Mouse (Mus musculus): ENCODE results near the gene Slc17a2. TPM values are rescaled to one million over a fixed set of nuclear protein-coding genes. Genes with fewer than 3 reads are reported as not detected.

The Slc17a2 gene
- total and polyA plus RNA-seq, 2 experiments from 2014 or later: 0.10 TPM; not detected in 1

GRCm38 (mm10) chr13:23792520-23792919 lies 14.3 kb upstream of the Slc17a2 start:
- peak; percentile 86 for TF ChIP-seq CTCF (IDR thresholded peaks at IDR 0.05; ENCODE audit: low read depth)

DNA sequence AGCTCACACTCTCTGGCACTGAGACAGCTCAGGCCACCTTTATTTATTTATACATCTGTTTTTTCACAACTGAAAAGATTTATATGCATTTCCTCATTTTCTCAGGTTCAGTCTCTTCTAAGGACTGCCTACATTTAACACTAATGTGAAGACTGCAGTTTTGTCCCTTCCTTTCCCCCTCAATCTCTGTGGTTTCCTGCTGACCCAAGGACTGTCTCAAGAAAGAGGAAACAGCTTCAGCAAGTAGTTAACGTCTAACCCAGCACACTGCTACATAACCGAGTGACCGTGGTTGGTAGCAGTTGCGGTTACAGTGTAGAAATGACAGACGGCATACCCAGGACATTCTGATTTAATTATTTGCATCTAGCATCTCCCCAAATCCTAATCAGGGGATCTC lies 7.4 kb upstream of the Slc17a2 start:
- Histone ChIP-seq H3K27me3 (ENCODE audit: insufficient read depth, low read length) (no peaks in the 10 kb centered on the region), H3K9ac (replicated peaks; ENCODE audit: low read length) (no peak overlapping the region), H3K4me2 (ENCODE audit: low read depth, low read length) (no peak overlapping the region), H3K27ac (no peak overlapping the region), H3K9me3 (ENCODE audit: low read length) (no peaks in the 10 kb centered on the region), H3K4me1 (ENCODE audit: insufficient read depth, low read length) (no peaks in the 10 kb centered on the region), H3K36me3 (ENCODE audit: insufficient read depth, low read length) (no peaks in the 10 kb centered on the region), H3K4me3 (ENCODE audit: low read length) (no peak overlapping the region)
- no peak for TF ChIP-seq CTCF (IDR thresholded peaks at IDR 0.05; ENCODE audit: low read depth)
- no peak for ATAC-seq
- DNase-seq (ENCODE audit: low spot score): no peak
- 82% methylated on average over 5 of the region's 5 CpGs for WGBS

More at GRCm38 (mm10) chr13:23792520-23792919, 14.3 kb upstream of the Slc17a2 start:
- Histone ChIP-seq H3K4me2 (ENCODE audit: low read depth, low read length) (no peak overlapping the region), H3K9ac (replicated peaks; ENCODE audit: low read length) (no peak overlapping the region), H3K4me3 (ENCODE audit: low read length) (no peak overlapping the region), H3K27me3 (ENCODE audit: insufficient read depth, low read length) (no peaks in the 10 kb centered on the region), H3K4me1 (ENCODE audit: insufficient read depth, low read length) (no peaks in the 10 kb centered on the region), H3K9me3 (ENCODE audit: low read length) (no peaks in the 10 kb centered on the region), H3K27ac (no peak overlapping the region), H3K36me3 (ENCODE audit: insufficient read depth, low read length) (no peaks in the 10 kb centered on the region)
- DNase-seq (ENCODE audit: low spot score) (peak; percentile 91), ATAC-seq (peak; percentile 78; the same call in 1 of the 2 replicates)
- 46% methylated on average over 2 of the region's 2 CpGs for WGBS

DNA sequence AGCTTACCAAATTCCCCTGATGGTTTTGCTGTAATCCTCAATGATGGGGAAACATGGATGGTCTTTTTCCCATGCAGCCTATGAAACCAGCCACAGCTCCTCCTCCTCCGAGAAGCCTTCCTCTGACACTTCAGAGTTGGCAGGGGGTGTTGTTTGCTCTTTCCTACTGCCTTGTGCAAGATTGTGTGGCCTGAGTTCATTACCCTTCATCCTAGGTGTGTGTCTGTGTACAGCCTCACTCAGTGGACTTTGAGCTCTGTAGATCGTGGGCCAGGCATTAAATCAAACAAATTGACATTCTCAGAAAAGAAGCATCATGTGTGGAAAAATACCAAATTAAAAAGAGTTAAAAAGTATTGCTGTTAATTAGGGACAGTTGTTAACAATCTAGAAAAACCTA lies 2.3 kb upstream of the Slc17a2 start:
- ATAC-seq: no peak
- H3K4me1 ChIP-seq (ENCODE audit: insufficient read depth, low read length): no peaks in the 10 kb centered on the region
- no peak overlapping the region for H3K9ac ChIP-seq (replicated peaks; ENCODE audit: low read length)
- H3K27me3 ChIP-seq (ENCODE audit: insufficient read depth, low read length): no peaks in the 10 kb centered on the region
- WGBS: 82% methylated on average over 2 of the region's 2 CpGs
- no peak for DNase-seq (ENCODE audit: low spot score)
- H3K4me2 ChIP-seq (ENCODE audit: low read depth, low read length): no peak overlapping the region
- H3K36me3 ChIP-seq (ENCODE audit: insufficient read depth, low read length): no peaks in the 10 kb centered on the region
- TF ChIP-seq CTCF (IDR thresholded peaks at IDR 0.05; ENCODE audit: low read depth): no peak
- no peaks in the 10 kb centered on the region for H3K9me3 ChIP-seq (ENCODE audit: low read length)
- H3K27ac ChIP-seq: no peak overlapping the region
- no peak overlapping the region for H3K4me3 ChIP-seq (ENCODE audit: low read length)

DNA sequence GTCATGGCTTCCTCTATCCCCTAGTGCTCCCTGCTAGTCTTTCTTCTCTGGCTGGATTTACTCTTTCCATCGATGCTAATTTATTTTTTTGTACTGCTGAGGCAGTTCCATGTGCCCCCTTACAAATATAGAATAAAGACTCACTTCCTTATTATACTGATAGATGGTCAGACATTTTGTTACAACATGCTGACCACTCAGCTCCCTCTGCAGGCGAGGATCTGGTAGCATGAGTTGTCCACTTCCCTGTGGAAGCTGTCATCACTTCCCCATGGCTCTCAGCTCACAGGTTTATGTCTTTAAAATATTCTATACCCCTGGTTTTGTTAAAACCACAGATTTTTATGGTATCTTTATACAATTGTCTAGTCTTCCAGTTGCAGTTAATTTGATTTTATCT lies 9.4 kb downstream of the Slc17a2 start:
- no peak overlapping the region for H3K9ac ChIP-seq (replicated peaks; ENCODE audit: low read length)
- WGBS: 77% methylated on average over 2 of the region's 2 CpGs
- no peak overlapping the region for H3K27ac ChIP-seq
- DNase-seq (ENCODE audit: low spot score) (no peak), ATAC-seq (no peak)
- no peaks in the 10 kb centered on the region for H3K9me3 ChIP-seq (ENCODE audit: low read length)
- no peaks in the 10 kb centered on the region for H3K4me1 ChIP-seq (ENCODE audit: insufficient read depth, low read length)
- no peaks in the 10 kb centered on the region for H3K36me3 ChIP-seq (ENCODE audit: insufficient read depth, low read length)
- no peak overlapping the region for H3K4me2 ChIP-seq (ENCODE audit: low read depth, low read length)
- no peaks in the 10 kb centered on the region for H3K27me3 ChIP-seq (ENCODE audit: insufficient read depth, low read length)
- no peak overlapping the region for H3K4me3 ChIP-seq (ENCODE audit: low read length)
- no peak for TF ChIP-seq CTCF (IDR thresholded peaks at IDR 0.05; ENCODE audit: low read depth)

GRCm38 (mm10) chr13:23820179-23820940 lies 13.6 kb downstream of the Slc17a2 start:
- TF ChIP-seq CTCF (IDR thresholded peaks at IDR 0.05; ENCODE audit: low read depth): no peak
- WGBS: 76% methylated on average over 4 of the region's 4 CpGs
- no peak for ATAC-seq

DNA sequence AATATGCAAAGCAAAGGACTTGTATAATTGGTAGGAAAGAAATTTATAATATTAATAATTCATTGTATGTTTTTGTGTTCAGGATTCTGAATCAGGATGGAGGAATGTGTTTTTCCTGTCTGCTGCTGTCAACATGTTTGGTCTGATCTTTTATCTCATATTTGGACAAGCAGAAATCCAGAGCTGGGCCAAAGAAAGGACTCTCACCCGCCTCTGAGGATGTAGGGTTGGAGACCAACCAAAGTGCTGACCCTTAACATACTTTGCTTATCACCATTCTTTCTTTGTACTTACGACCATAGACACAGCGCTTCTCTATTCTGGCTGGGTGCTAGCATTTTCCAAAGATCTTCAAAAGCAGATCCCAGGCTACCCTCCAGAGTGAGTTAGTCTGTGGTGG lies 15.4 kb downstream of the Slc17a2 start:
- DNase-seq (ENCODE audit: low spot score) (no peak), ATAC-seq (no peak)
- Histone ChIP-seq H3K9ac (replicated peaks; ENCODE audit: low read length) (no peak overlapping the region), H3K27ac (no peak overlapping the region), H3K9me3 (ENCODE audit: low read length) (no peaks in the 10 kb centered on the region), H3K4me3 (ENCODE audit: low read length) (no peak overlapping the region), H3K36me3 (ENCODE audit: insufficient read depth, low read length) (no peaks in the 10 kb centered on the region), H3K27me3 (ENCODE audit: insufficient read depth, low read length) (no peaks in the 10 kb centered on the region), H3K4me2 (ENCODE audit: low read depth, low read length) (no peak overlapping the region), H3K4me1 (ENCODE audit: insufficient read depth, low read length) (no peaks in the 10 kb centered on the region)
- WGBS: 81% methylated on average over 3 of the region's 3 CpGs
- TF ChIP-seq CTCF (IDR thresholded peaks at IDR 0.05; ENCODE audit: low read depth): no peak

More at GRCm38 (mm10) chr13:23820179-23820940, 13.6 kb downstream of the Slc17a2 start:
- no peaks in the 10 kb centered on the region for H3K27me3 ChIP-seq (ENCODE audit: insufficient read depth, low read length)
- no peak for DNase-seq (ENCODE audit: low spot score)
- no peak overlapping the region for H3K27ac ChIP-seq
- H3K36me3 ChIP-seq (ENCODE audit: insufficient read depth, low read length): no peaks in the 10 kb centered on the region
- H3K4me1 ChIP-seq (ENCODE audit: insufficient read depth, low read length): no peaks in the 10 kb centered on the region
- no peak overlapping the region for H3K9ac ChIP-seq (replicated peaks; ENCODE audit: low read length)
- no peak overlapping the region for H3K4me3 ChIP-seq (ENCODE audit: low read length)
- no peaks in the 10 kb centered on the region for H3K9me3 ChIP-seq (ENCODE audit: low read length)
- H3K4me2 ChIP-seq (ENCODE audit: low read depth, low read length): no peak overlapping the region

DNA sequence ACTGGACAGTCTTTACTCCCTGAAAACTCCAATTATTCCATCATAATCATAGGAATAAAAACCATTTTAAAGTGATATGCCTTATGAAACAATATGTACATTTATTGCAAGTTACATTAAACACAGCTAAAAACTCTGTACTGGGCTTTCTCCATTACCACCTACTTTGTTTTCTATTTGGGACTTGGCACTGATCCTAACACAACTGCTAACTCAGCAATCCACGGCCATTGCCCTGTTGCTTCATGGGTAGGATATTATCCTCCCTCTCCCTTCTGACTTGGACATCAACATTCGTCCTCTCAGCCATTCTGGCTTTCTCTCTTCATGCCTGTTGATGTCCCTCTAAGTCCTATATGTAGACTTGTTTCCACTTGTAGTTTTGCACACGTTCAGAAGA lies 19.8 kb downstream of the Slc17a2 start:
- 63% methylated on average over 3 of the region's 3 CpGs for WGBS
- TF ChIP-seq CTCF (IDR thresholded peaks at IDR 0.05; ENCODE audit: low read depth): no peak

More for the DNA sequence above, 19.8 kb downstream of the Slc17a2 start:
- Histone ChIP-seq H3K27ac (no peak overlapping the region), H3K4me3 (ENCODE audit: low read length) (no peak overlapping the region), H3K27me3 (ENCODE audit: insufficient read depth, low read length) (no peaks in the 10 kb centered on the region), H3K4me2 (ENCODE audit: low read depth, low read length) (no peak overlapping the region), H3K4me1 (ENCODE audit: insufficient read depth, low read length) (no peaks in the 10 kb centered on the region), H3K9ac (replicated peaks; ENCODE audit: low read length) (no peak overlapping the region), H3K36me3 (ENCODE audit: insufficient read depth, low read length) (no peaks in the 10 kb centered on the region), H3K9me3 (ENCODE audit: low read length) (no peaks in the 10 kb centered on the region)
- DNase-seq (ENCODE audit: low spot score): no peak
- no peak for ATAC-seq
